Mouse (Mus musculus) kidney, embryonic 14.5 days (tissue): Measurements from ENCODE around the gene Bdkrb2. TPM values are rescaled to one million over a fixed set of nuclear protein-coding genes. Genes with fewer than 3 reads are reported as not detected.

Experiments
- ATAC-seq: fragments of 200-750 bp; cut with Nextera tagmentation; 2 replicates; pipeline ENCODE4 v1.8.0; 2017; ENCODE audit warnings: moderate number of reproducible peaks, mild to moderate bottlenecking, moderate TSS enrichment, moderate library complexity; ENCODE audit not compliant: low FRiP score, low TSS enrichment
- H3K27ac ChIP-seq: fragments of 300-500 bp; sonication (generic); 2 replicates; pipeline ENCODE4 v1.5.1; 2014; ENCODE audit warnings: low read depth, mild to moderate bottlenecking, low read length, moderate library complexity, mixed read lengths
- H3K27me3 ChIP-seq: fragments of 300-500 bp; sonication (generic); 2 replicates; pipeline ENCODE4 v1.6.1; 2014; ENCODE audit warnings: mild to moderate bottlenecking, low read length; ENCODE audit not compliant: control insufficient read depth, insufficient read depth
- H3K36me3 ChIP-seq: fragments of 300-500 bp; sonication (generic); 2 replicates; pipeline ENCODE4 v1.6.1; 2014; ENCODE audit warnings: low read length, mixed read lengths; ENCODE audit not compliant: control insufficient read depth, insufficient read depth
- H3K4me1 ChIP-seq: fragments of 300-500 bp; sonication (generic); 2 replicates; pipeline ENCODE4 v1.6.1; 2014; ENCODE audit warnings: low read length, mixed read lengths; ENCODE audit not compliant: control insufficient read depth, insufficient read depth
- H3K4me2 ChIP-seq: fragments of 300-500 bp; sonication (generic); replicated peaks from 2 replicates; pipeline ENCODE4 v1.6.1; 2014; ENCODE audit warnings: low read depth, mild to moderate bottlenecking, low read length
- H3K4me3 ChIP-seq: fragments of 300-500 bp; sonication (generic); 2 replicates; pipeline ENCODE4 v1.5.1; 2014; ENCODE audit warnings: mild to moderate bottlenecking, low read length
- H3K9ac ChIP-seq: fragments of 300-500 bp; sonication (generic); 2 replicates; pipeline ENCODE4 v1.6.1; 2014; ENCODE audit warnings: low read depth, mild to moderate bottlenecking, low read length, moderate library complexity
- H3K9me3 ChIP-seq: fragments of 300-500 bp; sonication (generic); 2 replicates; pipeline ENCODE4 v1.6.1; 2016; ENCODE audit warnings: low read length; ENCODE audit not compliant: control insufficient read depth
- WGBS: fragments of 180-500 bp; shearing (Covaris S2); extraction: QIAGEN DNeasy Blood & Tissue Kit; methylation state at CpG from one replicate; pipeline ENCODE4 v1.1.7; 2014; 5-methylcytosine and 5-hydroxymethylcytosine counted together
- polyA plus RNA-seq: library from polyadenylated mRNA; unstranded; fragments of >200 nt; fragmentation: Nextera tagmentation; extraction: Ambion mirVana; gene quantifications from 2 replicates; pipeline ENCODE4 v1.2.1, GENCODE M21; 2014

The Bdkrb2 gene
- polyA plus RNA-seq, 1 experiment from 2014 or later: 0.12 TPM

DNA sequence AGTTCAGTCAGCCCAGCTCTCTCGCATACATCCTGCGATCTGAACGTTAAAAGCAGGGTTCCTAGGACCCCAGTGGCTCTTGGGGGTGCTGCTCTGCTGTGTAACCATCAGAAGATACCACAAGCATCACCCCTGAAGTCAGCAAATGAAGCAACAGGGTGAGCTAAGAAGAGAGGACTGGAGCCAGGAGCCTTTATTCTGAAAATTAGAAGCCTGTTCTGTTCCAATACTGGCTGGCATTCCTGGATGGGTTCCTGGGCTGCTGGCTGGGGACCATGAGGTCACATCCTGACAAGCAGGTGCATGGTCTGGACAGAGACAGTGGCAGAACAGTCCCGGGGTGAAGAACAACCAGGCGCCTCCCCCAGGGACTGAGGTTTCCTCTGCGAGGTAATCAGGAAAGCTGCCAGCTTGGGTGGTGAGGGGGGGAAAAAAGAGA lies 11.5 kb upstream of the Bdkrb2 start:
- Histone ChIP-seq H3K4me3 (no peak overlapping the region), H3K9ac (no peak overlapping the region), H3K36me3 (no peaks in the 10 kb centered on the region), H3K4me1 (peaks cover 12% of the 10 kb centered on the region), H3K9me3 (no peaks in the 10 kb centered on the region), H3K4me2 (no peak overlapping the region), H3K27ac (no peak overlapping the region), H3K27me3 (no peaks in the 10 kb centered on the region; the same call in 1 of the 2 replicates)
- ATAC-seq: no peak
- 51% methylated on average over 6 of the region's 6 CpGs for WGBS

DNA sequence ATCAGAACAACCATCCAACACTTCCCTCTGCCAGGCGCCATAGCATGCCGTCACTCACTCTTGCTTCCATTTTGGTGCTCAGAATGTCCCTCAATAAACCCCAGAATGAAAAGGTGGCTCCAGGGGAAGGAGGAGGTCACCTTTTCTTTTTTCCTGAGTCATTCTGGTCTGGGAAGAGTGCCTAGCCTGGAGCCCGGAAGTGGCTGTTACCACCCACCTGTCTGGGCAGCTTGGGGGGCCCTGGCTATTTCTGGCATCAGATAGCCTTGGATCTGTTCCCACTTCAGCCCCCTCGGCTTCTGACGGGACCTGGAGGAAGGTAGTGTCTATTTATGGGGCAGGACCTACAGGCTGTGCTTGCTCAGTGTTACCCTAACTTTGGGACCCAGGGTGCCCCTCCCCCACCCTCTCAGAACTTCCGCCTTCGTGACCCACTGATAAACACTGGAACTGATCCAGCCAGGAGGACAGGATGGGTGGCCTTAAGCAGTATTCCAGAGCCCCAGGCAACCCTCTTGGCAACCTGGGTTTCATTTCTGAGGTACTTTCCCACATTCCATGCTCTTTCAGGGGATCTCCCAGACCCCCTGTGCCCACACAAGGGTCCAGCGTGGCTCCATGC lies 8.8 kb upstream of the Bdkrb2 start:
- peaks cover 12% of the 10 kb centered on the region for H3K4me1 ChIP-seq
- no peak overlapping the region for H3K4me3 ChIP-seq
- H3K27ac ChIP-seq: no peak overlapping the region; the same call in 1 of the 2 replicates
- H3K9ac ChIP-seq: no peak overlapping the region
- no peaks in the 10 kb centered on the region; the same call in 1 of the 2 replicates for H3K27me3 ChIP-seq
- 78% methylated on average over 8 of the region's 8 CpGs for WGBS
- H3K9me3 ChIP-seq: no peaks in the 10 kb centered on the region
- no peak overlapping the region for H3K4me2 ChIP-seq
- no peaks in the 10 kb centered on the region for H3K36me3 ChIP-seq
- ATAC-seq: no peak

DNA sequence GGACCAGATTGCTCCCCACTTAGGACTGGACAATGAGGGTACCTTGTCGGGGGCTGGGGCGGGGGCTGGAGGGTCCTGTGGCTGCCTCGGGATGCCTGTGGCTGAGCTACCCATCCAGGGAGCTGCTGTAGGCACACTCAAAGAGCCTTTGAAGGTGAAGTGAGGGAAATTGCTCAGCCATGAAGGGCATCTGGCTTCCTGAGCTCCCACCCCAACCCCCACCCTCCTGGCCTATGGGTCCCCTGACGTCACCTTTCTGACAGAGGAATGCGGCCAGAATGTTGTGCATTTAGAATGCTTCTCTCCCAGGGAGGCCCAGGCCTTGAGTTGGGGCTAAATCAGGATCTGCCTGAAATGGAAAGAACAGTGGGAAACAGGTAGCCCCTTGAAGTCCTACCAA lies 7.9 kb upstream of the Bdkrb2 start:
- ATAC-seq: peak; percentile 63

DNA sequence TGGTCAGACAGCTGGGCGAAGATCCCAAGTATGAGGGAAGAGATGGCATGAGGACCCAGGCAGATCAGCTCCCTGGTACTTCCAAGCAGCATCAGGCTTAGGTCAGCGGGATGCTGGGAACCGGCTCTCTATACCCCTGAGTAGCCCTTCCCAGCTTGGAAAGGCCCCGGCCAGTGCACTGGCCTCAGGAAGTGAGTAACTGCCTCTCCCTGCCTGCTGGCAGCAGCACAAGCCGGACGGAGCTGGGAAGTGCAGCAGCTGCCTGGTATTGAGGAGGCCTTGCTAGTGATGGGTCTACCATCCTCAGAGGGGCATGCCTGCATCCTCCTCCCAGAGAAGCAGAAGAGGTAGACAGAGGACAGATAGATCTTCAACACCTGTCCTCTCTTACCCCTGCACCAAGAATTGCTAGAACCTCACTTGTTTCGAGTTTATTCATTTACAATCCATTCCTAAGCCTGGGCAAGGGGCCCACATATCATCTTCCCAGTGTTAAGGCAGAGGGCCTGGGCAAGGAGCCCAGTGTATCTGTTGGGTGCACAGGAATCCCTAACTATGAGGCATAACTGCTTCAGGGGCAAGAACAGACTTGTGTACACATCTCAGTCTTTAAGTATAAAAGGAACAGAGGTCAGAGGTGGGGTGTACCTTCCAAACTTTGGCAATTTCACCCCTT lies 5.6 kb upstream of the Bdkrb2 start:
- H3K27me3 ChIP-seq: peaks cover 8% of the 10 kb centered on the region; the same call in 1 of the 2 replicates
- no peak overlapping the region for H3K9ac ChIP-seq
- H3K27ac ChIP-seq: no peak overlapping the region
- ATAC-seq: no peak
- peaks cover 12% of the 10 kb centered on the region for H3K4me1 ChIP-seq
- no peak overlapping the region for H3K4me2 ChIP-seq
- H3K36me3 ChIP-seq: no peaks in the 10 kb centered on the region
- H3K9me3 ChIP-seq: no peaks in the 10 kb centered on the region
- no peak overlapping the region for H3K4me3 ChIP-seq
- 60% methylated on average over 7 of the region's 7 CpGs for WGBS

More for the DNA sequence above, 7.9 kb upstream of the Bdkrb2 start:
- no peaks in the 10 kb centered on the region for H3K9me3 ChIP-seq
- H3K4me1 ChIP-seq: peaks cover 12% of the 10 kb centered on the region
- WGBS: 39% methylated on average over 5 of the region's 5 CpGs
- no peaks in the 10 kb centered on the region for H3K27me3 ChIP-seq
- no peaks in the 10 kb centered on the region for H3K36me3 ChIP-seq
- H3K9ac ChIP-seq: no peak overlapping the region
- H3K4me3 ChIP-seq: no peak overlapping the region
- H3K27ac ChIP-seq: no peak overlapping the region; the same call in 1 of the 2 replicates
- no peak overlapping the region for H3K4me2 ChIP-seq

DNA sequence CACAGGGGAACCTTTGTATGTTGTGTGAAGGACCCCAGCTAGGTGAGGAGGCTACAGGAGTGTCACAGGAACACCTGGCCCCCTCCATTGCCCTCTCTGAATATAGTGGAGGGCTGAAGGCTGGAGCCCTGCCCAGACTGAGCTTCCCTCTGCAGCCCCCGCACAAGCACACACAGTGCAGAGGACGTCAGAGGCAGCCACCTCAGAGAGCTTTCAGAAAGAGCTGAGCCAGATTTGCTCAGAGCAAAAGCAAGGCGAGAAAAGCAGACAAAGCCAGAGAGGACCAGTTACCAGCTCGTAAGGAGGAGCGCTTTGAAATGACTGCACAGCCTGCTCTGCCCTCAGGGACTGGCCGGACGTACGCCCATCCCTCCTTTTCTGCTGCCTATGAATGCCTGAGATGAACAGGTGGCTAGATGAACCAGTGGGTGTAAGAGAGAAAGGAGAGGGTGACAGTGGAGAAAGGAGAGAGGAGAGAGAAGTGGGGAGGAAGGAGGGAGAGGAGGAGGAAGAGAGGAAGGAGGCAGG lies 2.0 kb upstream of the Bdkrb2 start:
- no peaks in the 10 kb centered on the region for H3K36me3 ChIP-seq

DNA sequence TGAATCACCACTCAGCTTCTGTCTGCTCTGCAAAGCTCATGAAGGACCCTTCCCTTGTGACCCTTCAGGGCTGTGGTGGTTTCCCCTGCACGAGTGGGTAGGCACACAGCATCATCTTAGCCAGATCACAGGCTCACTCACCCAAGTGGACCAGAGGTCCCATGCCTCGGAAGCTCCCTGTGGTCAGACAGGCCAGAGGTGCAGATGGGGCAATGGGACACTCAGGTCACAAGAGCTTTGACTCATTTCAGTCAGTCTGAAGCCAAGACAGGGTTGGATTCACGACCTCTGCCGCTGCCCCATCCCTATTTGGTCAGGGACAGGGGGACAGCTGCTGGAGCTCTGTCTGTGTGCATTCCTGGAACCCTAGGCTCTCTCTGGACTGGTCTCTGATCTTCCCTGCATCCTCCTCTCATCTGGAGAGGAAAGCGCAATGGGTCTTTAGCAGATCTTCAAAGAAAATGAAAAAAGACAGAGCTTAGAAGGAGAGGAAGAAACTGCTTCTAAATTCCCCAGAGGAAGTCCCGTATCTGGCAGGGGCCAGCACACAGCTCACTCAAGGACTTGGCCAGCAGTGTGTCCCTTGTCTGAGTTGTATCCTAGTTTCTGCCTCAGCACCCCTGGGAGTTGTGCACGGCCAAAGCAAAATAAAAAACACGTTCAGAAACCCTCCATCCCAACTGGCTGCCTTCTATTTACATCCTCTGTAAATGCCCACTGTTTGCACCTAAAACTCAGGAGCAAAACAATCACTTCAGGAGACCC lies 788 bp upstream of the Bdkrb2 start:
- H3K36me3 ChIP-seq: no peaks in the 10 kb centered on the region
- WGBS: 34% methylated on average over 8 of the region's 8 CpGs
- peak overlapping the region; percentile 57 for H3K4me2 ChIP-seq
- H3K9ac ChIP-seq: no peak overlapping the region; the same call in 1 of the 2 replicates
- H3K4me3 ChIP-seq: peak overlapping the region; percentile 28
- no peak overlapping the region for H3K27ac ChIP-seq
- peaks cover 6% of the 10 kb centered on the region; the same call in 1 of the 2 replicates for H3K9me3 ChIP-seq
- peaks cover 13% of the 10 kb centered on the region; the same call in 1 of the 2 replicates for H3K4me1 ChIP-seq
- no peak for ATAC-seq
- peaks cover 20% of the 10 kb centered on the region for H3K27me3 ChIP-seq

More for the DNA sequence above, 2.0 kb upstream of the Bdkrb2 start:
- Histone ChIP-seq H3K9ac (no peak overlapping the region), H3K27ac (no peak overlapping the region), H3K4me2 (no peak overlapping the region), H3K9me3 (no peaks in the 10 kb centered on the region), H3K4me1 (peaks cover 13% of the 10 kb centered on the region; the same call in 1 of the 2 replicates), H3K4me3 (no peak overlapping the region), H3K27me3 (peaks cover 20% of the 10 kb centered on the region)
- ATAC-seq: no peak
- 50% methylated on average over 8 of the region's 8 CpGs for WGBS

DNA sequence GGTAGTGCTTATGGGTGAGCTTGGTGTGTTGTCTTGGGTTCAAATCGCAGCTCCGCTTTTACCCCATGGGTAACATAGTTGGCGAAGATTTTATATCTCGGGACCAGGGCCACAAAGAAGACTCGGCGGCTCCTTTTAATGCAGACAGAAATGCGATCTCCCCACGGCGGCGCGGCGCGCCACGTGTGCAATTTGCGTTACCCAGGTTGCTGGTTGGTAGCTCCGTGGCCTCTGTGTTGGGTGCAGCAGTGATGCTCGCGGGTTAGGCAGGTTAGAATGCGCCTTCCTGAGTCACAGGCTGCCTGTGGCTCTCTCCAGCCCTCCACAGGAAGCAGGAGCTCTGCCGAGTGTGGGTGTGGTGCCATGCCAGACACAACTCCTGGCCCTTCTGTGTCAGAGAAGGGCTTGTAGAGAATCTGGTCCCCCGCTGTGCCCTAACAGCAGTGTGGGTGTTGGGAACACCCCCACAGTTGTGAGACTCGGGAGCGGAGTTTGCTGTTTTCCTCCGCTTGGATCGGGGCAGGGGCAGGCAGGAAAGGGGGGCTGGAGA lies 775 bp downstream of the Bdkrb2 start:
- Histone ChIP-seq H3K36me3 (no peaks in the 10 kb centered on the region), H3K27me3 (peaks cover 20% of the 10 kb centered on the region), H3K9me3 (peaks cover 6% of the 10 kb centered on the region; the same call in 1 of the 2 replicates), H3K27ac (no peak overlapping the region), H3K4me2 (peak overlapping the region; percentile 57), H3K4me1 (peaks cover 13% of the 10 kb centered on the region; the same call in 1 of the 2 replicates), H3K4me3 (peak overlapping the region; percentile 28), H3K9ac (peak overlapping the region; percentile 44)
- 10% methylated on average over 25 of the region's 25 CpGs for WGBS
- ATAC-seq: peak; percentile 13; the same call in 1 of the 2 replicates

DNA sequence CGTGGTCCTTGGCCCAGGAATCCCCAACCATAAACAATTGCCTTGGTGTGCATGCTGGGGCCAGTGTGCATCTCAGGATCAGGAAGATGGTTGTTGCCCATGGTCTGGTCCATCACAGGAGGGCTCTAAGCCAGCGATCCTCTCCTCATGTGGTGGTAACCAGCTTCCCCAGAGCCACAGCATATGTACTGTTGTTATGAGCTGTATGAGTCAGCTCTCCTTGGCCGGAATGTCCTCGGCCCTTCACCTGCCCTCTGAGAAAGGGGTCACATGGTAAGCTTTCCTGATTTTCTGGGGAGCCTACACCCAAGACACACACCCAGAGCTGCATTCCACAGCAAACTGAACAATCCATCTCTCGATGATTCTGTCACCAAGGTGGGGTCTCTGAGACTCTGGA lies 2.2 kb downstream of the Bdkrb2 start:
- H3K4me2 ChIP-seq: no peak overlapping the region
- no peak for ATAC-seq
- H3K4me1 ChIP-seq: peaks cover 13% of the 10 kb centered on the region; the same call in 1 of the 2 replicates
- H3K4me3 ChIP-seq: no peak overlapping the region
- 71% methylated on average over 5 of the region's 5 CpGs for WGBS
- H3K27me3 ChIP-seq: peaks cover 20% of the 10 kb centered on the region
- no peak overlapping the region for H3K9ac ChIP-seq
- no peaks in the 10 kb centered on the region for H3K36me3 ChIP-seq
- peaks cover 6% of the 10 kb centered on the region; the same call in 1 of the 2 replicates for H3K9me3 ChIP-seq
- H3K27ac ChIP-seq: no peak overlapping the region
